Mouse (Mus musculus) frontal cortex, postnatal 36 days (tissue): ENCODE measurements around the gene Mettl4.

Source experiments
- DNase-seq, 2 experiments: peaks; one replicate each; pipeline ENCODE4 v3.0.0; 2022; ENCODE audit warnings: low spot score in 2 of 2

Gene Mettl4

DNA sequence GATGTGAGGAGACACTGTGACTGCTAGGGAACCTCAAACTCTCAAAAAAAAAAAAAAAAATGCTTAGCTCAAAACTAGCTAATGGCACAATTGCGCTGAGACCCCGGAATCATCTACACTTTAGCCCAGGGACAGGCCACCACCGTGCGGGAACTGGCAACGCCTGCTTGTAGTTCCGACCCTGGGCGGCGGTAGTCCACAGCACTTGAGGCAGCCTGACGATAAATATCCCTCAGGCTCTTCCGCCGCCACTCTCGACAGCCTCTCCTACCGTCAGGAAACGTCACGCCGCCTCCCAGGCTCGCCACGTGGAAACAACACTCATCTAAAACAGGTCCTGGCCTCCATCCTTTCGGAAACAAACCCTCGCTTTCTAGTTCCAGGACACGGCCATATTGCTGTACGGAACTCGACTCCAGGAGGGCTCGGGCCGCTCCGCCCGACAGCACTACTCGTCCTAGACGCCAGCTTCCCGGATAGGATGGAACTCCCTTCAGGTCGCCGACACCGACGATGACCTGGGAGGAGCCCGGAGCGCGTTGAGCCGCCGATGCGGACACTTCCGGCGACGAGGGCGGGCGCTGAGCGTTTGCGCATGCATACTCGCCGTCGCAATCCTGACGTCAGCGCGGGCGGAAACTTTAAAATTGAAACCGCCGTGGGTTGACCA, at the start of gene Mettl4:
Gene Mettl4, minus strand, starts transcription at position 554 of the 670 bp plus-strand sequence.
- peak; percentile 94 to 95 for DNase-seq

DNA sequence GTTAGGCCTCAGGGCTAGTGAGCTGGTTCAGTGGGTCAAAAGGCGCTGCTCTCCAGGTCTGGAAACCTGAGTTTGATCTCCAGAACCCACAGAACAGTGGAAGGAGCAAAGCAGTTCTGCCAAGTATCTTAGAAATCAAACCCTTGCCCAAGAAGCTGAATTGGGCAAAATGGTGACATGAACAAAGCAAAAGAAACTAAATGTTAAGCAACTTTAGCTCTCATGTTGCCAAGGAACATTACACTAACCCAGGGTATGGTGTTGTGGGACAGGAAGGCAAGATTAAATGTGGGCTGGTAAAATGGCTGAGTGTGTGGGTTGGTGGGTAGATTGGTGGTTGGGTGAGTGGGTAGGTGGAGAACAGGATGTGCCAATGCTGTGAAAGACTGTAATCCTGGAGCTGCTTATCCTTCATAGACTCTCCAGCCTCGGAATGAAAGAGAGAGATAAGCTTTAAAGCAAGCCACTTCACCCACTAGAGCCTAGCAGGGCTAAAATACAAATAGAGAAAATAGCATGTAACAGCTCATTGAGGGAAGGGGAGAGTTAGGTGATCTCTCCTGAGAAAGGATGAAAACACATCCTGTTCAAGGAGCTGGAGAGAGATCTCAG, 29.2 kb upstream of the Mettl4 start:
- DNase-seq, result no peak

DNA sequence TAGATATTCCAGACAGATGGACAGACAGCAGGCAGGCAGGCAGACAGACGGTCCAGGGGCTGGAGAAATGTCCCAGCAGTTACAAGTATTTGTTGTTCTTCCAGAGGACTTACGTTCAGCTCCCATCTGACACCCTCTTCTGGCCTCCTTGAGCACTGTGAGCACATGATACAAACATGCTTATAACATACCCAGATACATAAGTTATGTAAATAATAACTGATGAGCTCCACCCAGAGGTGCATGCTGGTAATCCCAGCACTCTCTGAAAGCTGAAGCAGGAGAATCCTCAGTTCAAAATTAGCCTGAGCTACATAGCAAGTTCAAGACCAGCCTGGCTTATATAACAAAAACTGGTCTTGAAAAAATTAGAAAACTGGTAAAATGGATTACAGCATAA, 18.7 kb upstream of the Mettl4 start:
- no peak for DNase-seq

DNA sequence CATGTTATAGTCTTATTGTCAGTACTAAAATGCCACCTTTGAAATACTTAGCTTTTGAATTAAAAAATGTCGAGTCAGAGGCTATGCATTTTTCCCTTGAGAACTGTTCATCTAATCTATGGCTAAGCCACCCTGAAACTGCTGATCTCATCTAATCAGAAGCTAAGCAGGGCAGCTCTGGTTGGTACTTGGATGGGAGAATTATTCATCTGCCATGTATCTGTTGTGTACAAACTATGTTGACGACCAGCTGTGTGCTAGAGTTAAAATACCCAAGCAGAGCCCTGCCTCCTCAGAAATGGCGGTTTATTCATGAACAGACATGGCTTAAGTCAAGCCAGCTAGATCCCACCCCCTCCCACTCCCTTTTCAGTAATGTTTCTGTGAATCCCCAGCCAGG, 14.9 kb upstream of the Mettl4 start:
- no peak for DNase-seq

DNA sequence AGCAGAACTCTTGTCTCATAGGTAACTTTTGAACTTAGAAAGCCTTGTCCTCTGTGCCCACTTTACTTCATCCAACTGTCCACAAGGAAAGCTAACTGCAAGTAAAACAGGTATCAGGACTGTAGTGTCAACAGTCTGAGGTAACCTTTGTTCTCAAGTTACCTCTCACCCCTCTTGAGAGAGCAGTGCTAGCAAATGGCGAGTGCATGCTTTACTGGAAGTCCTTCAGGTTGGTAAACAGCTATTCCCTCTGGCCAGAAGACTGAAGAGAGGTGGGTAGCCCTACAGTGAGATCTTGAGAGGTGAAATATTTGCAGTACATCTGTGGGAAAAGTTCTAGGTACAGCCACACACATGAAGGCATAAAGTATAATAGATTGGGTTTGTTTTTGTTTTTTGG, 14.2 kb upstream of the Mettl4 start:
- no peak for DNase-seq

DNA sequence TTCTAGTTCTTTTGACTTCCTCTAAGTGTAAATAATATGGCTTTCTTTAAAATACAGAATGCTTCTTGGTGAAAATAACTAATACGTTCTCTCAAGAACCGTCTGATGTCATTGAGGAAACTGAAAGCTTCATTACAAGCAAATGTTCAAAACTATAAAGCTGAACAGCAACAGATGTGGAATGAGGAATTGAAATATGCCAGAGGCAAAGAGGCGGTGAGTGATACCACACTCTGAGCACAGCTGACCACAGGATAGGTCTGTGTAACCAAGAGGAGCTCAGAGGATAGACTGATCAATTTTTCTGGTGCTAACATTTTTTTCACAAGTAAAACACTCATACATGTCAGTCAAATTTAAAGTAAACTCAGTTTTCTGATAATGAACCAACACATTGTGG, 12.6 kb upstream of the Mettl4 start:
- no peak for DNase-seq

DNA sequence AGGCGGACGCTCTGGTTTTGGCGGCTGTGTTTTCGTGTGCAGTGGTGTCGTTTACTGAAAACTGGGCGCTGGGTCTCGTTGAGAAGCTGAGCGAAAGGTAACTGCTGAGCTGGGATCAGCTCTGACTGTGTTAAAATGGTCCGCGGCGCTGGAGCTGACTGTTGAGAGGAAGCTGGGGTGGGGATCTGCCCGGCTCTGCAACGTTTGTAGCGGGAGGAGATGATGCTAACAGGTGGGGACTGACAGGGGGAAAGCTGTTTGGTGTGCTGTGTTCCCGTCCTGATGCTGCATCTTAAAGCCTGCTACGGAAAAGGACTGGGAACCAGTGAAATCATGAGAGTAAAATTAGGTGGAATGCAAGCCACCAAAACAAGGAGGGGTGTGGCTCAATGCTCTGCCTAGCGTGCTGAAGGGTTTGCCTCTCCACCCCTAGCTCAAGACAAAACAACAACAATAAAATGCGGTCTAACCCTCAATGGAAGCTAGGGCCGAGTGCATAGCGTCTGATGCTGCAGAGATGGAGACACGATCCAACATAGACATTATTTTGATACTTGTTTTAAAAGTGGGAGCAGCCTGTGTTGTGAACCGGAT, 414 bp upstream of the Mettl4 start:
- DNase-seq, result no peak

DNA sequence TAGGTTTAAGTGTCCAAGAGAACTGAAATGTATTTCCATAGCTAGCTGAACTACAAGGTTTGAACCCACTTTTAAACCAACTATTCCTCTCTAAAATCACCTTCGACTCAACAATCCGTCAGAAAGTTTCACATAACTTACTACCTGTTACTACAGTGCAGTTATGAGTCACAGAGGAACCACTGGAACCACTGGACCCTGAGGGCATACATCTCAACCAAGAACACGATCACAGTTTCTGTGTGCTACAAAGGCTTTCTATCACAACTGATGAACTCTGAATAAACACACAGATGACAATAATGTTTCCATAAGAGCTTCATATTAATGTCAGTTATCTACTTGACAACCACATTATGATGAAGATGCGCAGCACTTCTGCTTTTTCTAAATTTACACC, 11.6 kb downstream of the Mettl4 start:
- DNase-seq, result no peak

DNA sequence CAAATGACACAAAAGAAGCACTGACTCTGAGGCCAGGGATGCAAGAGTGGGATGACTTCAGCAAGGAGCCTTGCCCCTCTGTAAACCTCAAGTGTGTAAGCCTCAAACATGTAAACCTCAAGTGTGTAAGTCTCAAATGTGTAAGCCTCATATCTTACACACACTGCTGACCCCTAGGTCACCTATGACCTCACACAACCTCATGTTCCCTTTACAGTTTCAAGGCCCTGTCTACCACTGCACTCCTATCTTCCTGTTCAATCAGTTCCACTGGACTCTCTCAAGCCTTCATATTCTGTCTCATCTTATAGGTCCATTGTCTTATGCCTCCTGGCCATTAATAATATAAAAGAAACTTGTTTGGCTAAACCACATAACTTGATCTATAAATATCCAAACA, 13.9 kb downstream of the Mettl4 start:
- no peak for DNase-seq

DNA sequence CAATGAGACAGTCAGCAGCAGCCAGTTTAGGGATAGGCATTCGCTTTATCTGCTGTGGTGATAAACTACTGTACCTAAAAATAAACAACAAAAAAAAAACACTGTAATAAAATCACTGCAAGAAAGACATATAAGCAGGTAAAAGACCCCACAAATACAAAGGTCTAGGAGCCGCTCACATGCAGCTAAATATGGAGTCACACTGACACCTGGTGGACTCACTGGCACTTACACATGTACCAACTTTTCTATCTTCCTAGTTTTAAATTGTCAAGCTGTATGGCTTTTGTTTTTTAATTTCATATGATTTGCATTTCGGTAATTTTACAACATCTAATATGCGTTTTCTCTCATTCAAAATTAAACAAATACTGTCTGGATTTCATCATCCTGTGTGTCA, 14.4 kb downstream of the Mettl4 start:
- peak in 1 of 2 experiments; percentile 35 for DNase-seq

DNA sequence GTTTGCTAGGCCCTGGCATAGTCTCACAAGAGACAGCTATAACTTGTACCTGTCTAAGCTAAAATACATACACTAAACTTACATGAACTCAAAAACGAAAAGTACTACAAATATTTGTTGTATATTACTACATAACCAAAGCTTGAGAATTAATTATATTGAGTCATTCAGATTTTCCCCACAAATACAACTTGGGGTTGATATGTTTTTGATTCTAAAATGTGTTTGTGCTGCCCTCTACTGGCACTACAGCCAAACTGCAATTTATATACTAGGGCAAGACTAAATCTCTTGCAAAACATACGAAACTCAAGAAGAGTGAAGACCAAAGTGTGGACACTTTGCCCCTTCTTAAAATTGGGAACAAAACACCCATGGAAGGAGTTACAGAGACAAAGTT, 19.4 kb downstream of the Mettl4 start:
- DNase-seq, result peak; percentile 28 to 62

DNA sequence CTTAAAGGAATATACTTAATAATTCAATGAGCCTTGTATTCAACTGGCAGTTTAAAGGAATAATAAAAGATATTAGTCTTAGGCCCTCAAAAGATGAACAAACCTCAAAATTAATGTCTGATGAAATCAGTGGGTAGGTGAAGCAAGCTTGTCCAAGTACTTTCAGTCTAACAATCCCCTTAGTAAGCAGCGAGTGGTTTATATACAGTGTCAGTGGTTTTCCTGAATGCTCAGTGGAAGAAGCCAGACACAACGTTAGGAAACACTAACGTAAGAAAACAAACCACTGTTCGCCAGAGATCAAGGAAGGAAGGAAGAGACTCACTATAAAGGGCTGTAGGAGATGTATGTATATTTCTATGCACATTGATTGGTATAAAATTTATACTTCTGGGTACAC, 23.1 kb downstream of the Mettl4 start:
- DNase-seq, result no peak

DNA sequence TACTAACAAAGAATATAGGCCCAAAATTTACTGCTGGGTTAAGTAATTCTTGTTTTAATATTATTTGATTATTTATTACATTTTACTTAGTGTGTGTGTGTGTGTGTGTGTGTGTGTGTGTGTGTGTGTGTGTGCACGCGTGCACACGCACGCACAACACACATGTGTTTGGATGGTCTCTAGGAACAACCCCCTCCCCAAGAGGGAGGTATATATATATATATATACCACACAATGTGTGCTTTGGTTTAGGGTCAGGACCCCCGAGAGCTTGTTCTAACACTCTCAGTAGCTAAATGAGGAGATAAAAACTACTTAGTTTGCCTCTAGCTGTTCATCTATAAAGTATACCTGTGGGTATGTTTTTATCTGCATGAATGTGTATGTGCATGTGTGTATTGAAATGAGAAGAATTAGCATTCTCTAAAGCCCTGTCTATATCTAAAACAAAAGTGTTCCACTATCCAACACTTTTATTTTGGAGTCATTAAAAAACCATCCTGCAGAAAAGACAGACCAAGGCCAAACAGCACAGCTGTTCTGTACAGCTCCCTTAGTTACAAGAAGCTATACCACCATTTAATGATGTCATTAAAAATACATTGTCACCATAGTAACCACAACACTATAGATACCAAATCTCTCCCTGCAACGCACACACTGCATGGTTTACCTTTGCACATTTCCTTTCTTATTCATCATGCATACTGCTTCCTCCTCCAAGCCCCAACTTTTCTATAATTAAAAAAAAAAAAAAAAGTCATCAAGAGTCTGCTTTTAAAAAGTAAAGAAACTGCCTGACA, 76.1 kb downstream of the Mettl4 start:
- DNase-seq, result no peak
